In the genomic region with DNA sequence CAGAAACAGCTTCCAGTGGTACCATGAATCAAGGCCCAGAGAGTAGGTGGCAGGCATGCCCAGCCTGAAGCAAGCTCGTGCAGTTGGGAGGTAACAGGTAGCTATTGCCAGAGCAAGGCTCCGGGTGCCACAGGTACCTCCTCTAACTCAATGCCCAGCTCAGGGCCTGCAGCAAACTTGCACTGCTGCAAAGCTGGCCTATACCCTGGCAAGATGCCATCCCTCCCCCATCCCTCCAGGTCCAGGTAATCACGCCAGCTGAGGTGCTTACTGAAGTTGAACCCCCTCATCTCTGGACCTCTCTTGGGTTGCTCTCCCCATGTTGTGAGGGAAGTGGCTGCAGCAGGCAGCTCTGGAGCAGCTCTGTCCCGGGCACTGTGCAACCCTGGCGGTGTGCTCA, we compare ENCODE assay signal across 12 mouse cellular contexts. TPM values are rescaled to one million over a fixed set of nuclear protein-coding genes. Genes with fewer than 3 reads are reported as not detected.
A peak's percentile ranks its signal among the peaks of the same experiment; 100 is the strongest.
DNase-seq lines count a peak whose midpoint lies in the region; ATAC-seq and TF ChIP-seq lines count a peak whose summit lies in the region.
"Had no signal": no experiment of that assay in that cellular context is flagged by ENCODE, and none has a peak within 500 bp of the region (broad histone marks: within the 10 kb centered on the region; RNA-seq: fewer than 3 reads in every experiment).

No protein-coding gene starts in this region.

- no peaks in the 10 kb centered on the region for H3K27me3 ChIP-seq in heart, embryonic 13.5 days (replicated peaks)
- H3K27me3 ChIP-seq in kidney, embryonic 15.5 days, result no peaks in the 10 kb centered on the region
- no peaks in the 10 kb centered on the region for H3K27me3 ChIP-seq in stomach, postnatal 0 days (ENCODE audit: control insufficient read depth, insufficient read depth, low read length)
- H3K27me3 ChIP-seq: hindbrain, embryonic 15.5 days had no signal

- TF ChIP-seq CTCF in stomach, postnatal 0 days (IDR thresholded peaks at IDR 0.05; ENCODE audit: low read depth), result no peak

- H3K36me3 ChIP-seq in heart, embryonic 13.5 days, result no peaks in the 10 kb centered on the region
- H3K36me3 ChIP-seq in kidney, embryonic 15.5 days, result no peaks in the 10 kb centered on the region
- no peaks in the 10 kb centered on the region for H3K36me3 ChIP-seq in stomach, postnatal 0 days (ENCODE audit: control insufficient read depth, insufficient read depth, low read length)
- H3K36me3 ChIP-seq: hindbrain, embryonic 15.5 days; midbrain, embryonic 13.5 days had no signal

- H3K9ac ChIP-seq in heart, embryonic 13.5 days, result no peak overlapping the region
- peak overlapping the region; percentile 22; the same call in 1 of the 2 replicates for H3K9ac ChIP-seq in kidney, embryonic 15.5 days
- H3K9ac ChIP-seq in stomach, postnatal 0 days (ENCODE audit: low read length), result no peak overlapping the region
- H3K9ac ChIP-seq: hindbrain, embryonic 15.5 days; midbrain, embryonic 13.5 days had no signal

- H3K9me3 ChIP-seq in heart, embryonic 13.5 days, result no peaks in the 10 kb centered on the region
- no peaks in the 10 kb centered on the region for H3K9me3 ChIP-seq in kidney, embryonic 15.5 days (replicated peaks)
- no peaks in the 10 kb centered on the region for H3K9me3 ChIP-seq in stomach, postnatal 0 days (ENCODE audit: control insufficient read depth, low read length)
- H3K9me3 ChIP-seq: hindbrain, embryonic 15.5 days; midbrain, embryonic 13.5 days had no signal

- ATAC-seq in heart, embryonic 13.5 days (ENCODE audit: extremely low read depth, insufficient number of reproducible peaks, low FRiP score, low TSS enrichment), result no peak
- ATAC-seq in kidney, embryonic 15.5 days (replicated peaks; ENCODE audit: low FRiP score), result no peak
- ATAC-seq in stomach, postnatal 0 days (ENCODE audit: low FRiP score, low TSS enrichment), result no peak
- ATAC-seq in frontal cortex, adult (ENCODE audit: low TSS enrichment), result no peak
- ATAC-seq: activated CD4-positive, CD25-positive, alpha-beta regulatory T cell, adult 4 months; midbrain, embryonic 13.5 days had no signal

- H3K27ac ChIP-seq in heart, embryonic 13.5 days (replicated peaks), result peak overlapping the region; percentile 79
- peak overlapping the region; percentile 63 for H3K27ac ChIP-seq in kidney, embryonic 15.5 days
- H3K27ac ChIP-seq in stomach, postnatal 0 days (replicated peaks), result peak overlapping the region; percentile 19; the same call in 1 of the 2 replicates
- H3K27ac ChIP-seq: hindbrain, embryonic 15.5 days; midbrain, embryonic 13.5 days had no signal

- intact Hi-C loops in heart, postnatal 36 days (cut with DNase I), result loop anchor here (1.0 to 10.0 kb wide), 4 partner anchors 12 to 976 kb away; partner anchors contain the start of genes Ctbp2, Edrf1 and Fgfr2

- peaks cover 79% of the 10 kb centered on the region for H3K4me1 ChIP-seq in heart, embryonic 13.5 days
- H3K4me1 ChIP-seq in kidney, embryonic 15.5 days, result peaks cover 48% of the 10 kb centered on the region
- peaks cover 10% of the 10 kb centered on the region for H3K4me1 ChIP-seq in stomach, postnatal 0 days (replicated peaks; ENCODE audit: control insufficient read depth, insufficient read depth)

- TF ChIP-seq EP300 in stomach, postnatal 0 days (optimal IDR thresholded peaks at IDR 0.05), result no peak

- H3K4me2 ChIP-seq in heart, embryonic 13.5 days, result no peak overlapping the region
- H3K4me2 ChIP-seq in kidney, embryonic 15.5 days, result no peak overlapping the region
- H3K4me2 ChIP-seq in stomach, postnatal 0 days (replicated peaks; ENCODE audit: low read depth), result no peak overlapping the region
- H3K4me2 ChIP-seq: hindbrain, embryonic 15.5 days; midbrain, embryonic 13.5 days had no signal

- H3K4me3 ChIP-seq in heart, embryonic 13.5 days, result no peak overlapping the region
- no peak overlapping the region for H3K4me3 ChIP-seq in kidney, embryonic 15.5 days (replicated peaks)
- H3K4me3 ChIP-seq in stomach, postnatal 0 days (ENCODE audit: low read depth, low read length), result no peak overlapping the region
- H3K4me3 ChIP-seq: hindbrain, embryonic 15.5 days; midbrain, embryonic 13.5 days had no signal

- no peak for DNase-seq in heart, postnatal 36 days
- DNase-seq in testis, postnatal 10 days (ENCODE audit: low spot score), result peak; percentile 52
- no peak for DNase-seq in testis, postnatal 14 days (ENCODE audit: low spot score)
- no peak for DNase-seq in stomach, postnatal 0 days (ENCODE audit: low spot score)
- DNase-seq in embryo, embryonic 9.5 days (ENCODE audit: extremely low spot score), result no peak
- DNase-seq: cerebellum, adult 9-10 months had no signal

- 79% methylated on average over 5 of the region's 5 CpGs for WGBS in heart, embryonic 13.5 days
- 78% methylated on average over 5 of the region's 5 CpGs for WGBS in kidney, embryonic 15.5 days
- WGBS in stomach, postnatal 0 days, result 78% methylated on average over 5 of the region's 5 CpGs

RNA-seq across cellular contexts. Expression of gene Lhpp, which starts 48.2 kb away (rescaled TPM):
- polyA plus RNA-seq in heart, embryonic 13.5 days (2015; fragmentation: Nextera tagmentation; extraction: Ambion mirVana), result 25.5 and 28.9 TPM in 2 replicates
- total RNA-seq in heart, postnatal 36 days (2021), result 10 to 100 TPM; 14.2 to 15.0 TPM
- 22.3 and 22.5 TPM in 2 replicates for polyA plus RNA-seq in kidney, embryonic 15.5 days (2015; fragmentation: Nextera tagmentation; extraction: Ambion mirVana)
- polyA plus RNA-seq in stomach, postnatal 0 days (2015; fragmentation: Nextera tagmentation; extraction: Ambion mirVana), result 8.0 and 9.3 TPM in 2 replicates

RNA-seq across cellular contexts. Expression of gene Nkx1-2, which starts 59.3 kb away (rescaled TPM):
- 0.09 TPM in 1 of 2 replicates, not detected in the other for polyA plus RNA-seq in heart, embryonic 13.5 days (2015; fragmentation: Nextera tagmentation; extraction: Ambion mirVana)
- not detected for total RNA-seq in heart, postnatal 36 days (2021)
- polyA plus RNA-seq in kidney, embryonic 15.5 days (2015; fragmentation: Nextera tagmentation; extraction: Ambion mirVana), result not detected in 2 replicates
- polyA plus RNA-seq in stomach, postnatal 0 days (2015; fragmentation: Nextera tagmentation; extraction: Ambion mirVana), result not detected in 2 replicates
- polyA plus RNA-seq: activated CD4-positive, CD25-positive, alpha-beta regulatory T cell, adult 4 months had no signal

Comparison
In these comparisons a context has a peak if more than half of its experiments do, and no peak if none do; other contexts are left out.
1. H3K27ac ChIP-seq: peak in every context shown above with its lines; median percentile 79 in heart, embryonic 13.5 days; 63 in kidney, embryonic 15.5 days; 19 in stomach, postnatal 0 days.